Comparison of ENCODE assay signal across 23 mouse cellular contexts in the genomic region with DNA sequence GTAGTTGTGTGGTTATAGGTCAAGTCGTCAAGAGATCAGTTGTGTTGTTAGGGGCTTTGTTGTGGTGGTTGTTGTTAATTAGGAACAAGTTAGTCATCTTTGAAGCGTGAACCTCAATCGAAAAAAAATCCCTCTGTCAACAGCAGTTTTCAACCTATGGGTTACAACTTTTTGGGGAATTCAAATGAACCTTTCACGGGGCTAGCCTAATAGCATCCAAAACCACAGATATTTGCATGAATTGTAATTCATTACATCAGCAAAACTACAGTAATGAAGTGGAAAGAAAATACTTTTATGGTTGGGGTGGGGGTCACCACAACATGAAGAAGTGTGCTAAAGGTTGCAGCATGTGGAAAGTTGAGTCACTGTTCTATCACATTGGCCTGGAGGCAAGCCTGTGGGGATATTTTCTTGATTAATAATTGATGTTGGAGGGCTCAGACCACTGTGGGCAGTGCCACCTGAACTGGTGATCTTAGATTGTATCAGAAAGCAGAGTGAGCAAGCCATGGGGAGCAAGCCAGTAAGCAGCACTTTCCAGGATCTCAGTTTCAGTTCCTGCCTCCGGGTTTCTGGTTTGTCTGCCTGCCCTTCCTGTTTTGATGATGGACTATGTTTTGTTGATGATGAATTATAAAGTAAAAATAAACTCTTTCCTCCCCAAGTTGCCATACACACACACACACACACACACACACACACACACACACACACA.
DNase-seq lines count a peak whose midpoint lies in the region; ATAC-seq and TF ChIP-seq lines count a peak whose summit lies in the region.
"Had no signal": no experiment of that assay in that cellular context is flagged by ENCODE, and none has a peak within 500 bp of the region (broad histone marks: within the 10 kb centered on the region; RNA-seq: fewer than 3 reads in every experiment).

No protein-coding gene starts in this region.

- peak overlapping the region; percentile 30 for H3K4me2 ChIP-seq in myocyte (ENCODE audit: low read depth)
- H3K4me2 ChIP-seq in intestine, embryonic 15.5 days (replicated peaks), result no peak overlapping the region
- H3K4me2 ChIP-seq: embryonic facial prominence, embryonic 12.5 days; hindbrain, embryonic 13.5 days; limb, embryonic 13.5 days; neural tube, embryonic 15.5 days had no signal

- peak overlapping the region; percentile 40 for H3K27ac ChIP-seq in bone marrow macrophage, adult 2 months (ENCODE audit: insufficient read depth, low read depth, low read length)
- H3K27ac ChIP-seq in intestine, embryonic 15.5 days, result no peak overlapping the region
- H3K27ac ChIP-seq: embryonic facial prominence, embryonic 12.5 days; gastrocnemius, adult 2 months; heart, embryonic 10.5 days; hindbrain, embryonic 13.5 days; limb, embryonic 13.5 days; liver, embryonic 14.5 days; neural tube, embryonic 15.5 days had no signal

- H3K79me2 ChIP-seq in myocyte (ENCODE audit: control insufficient read depth, insufficient read depth), result peaks cover 15% of the 10 kb centered on the region

- no peaks in the 10 kb centered on the region for H3K9me3 ChIP-seq in intestine, embryonic 15.5 days
- H3K9me3 ChIP-seq: embryonic facial prominence, embryonic 12.5 days; heart, embryonic 10.5 days; hindbrain, embryonic 13.5 days; limb, embryonic 13.5 days; neural tube, embryonic 15.5 days had no signal

- DNase-seq in spleen, adult 18-20 months, result peak; percentile 14 to 32
- DNase-seq in spleen, postnatal 14 days (ENCODE audit: low spot score in 2 of 2), result no peak
- DNase-seq in cerebellum, adult 9-10 months, result no peak
- no peak for DNase-seq in urinary bladder, postnatal 25 days (ENCODE audit: low spot score)
- no peak for DNase-seq in adrenal gland, adult 8-10 months
- DNase-seq: adrenal gland, postnatal 36 days; cerebellum, adult 8-10 months; gastrocnemius, adult 2 months; heart, postnatal 14 days; kidney, postnatal 10 days; retina, postnatal 1 day had no signal

- TF ChIP-seq POLR2A in bone marrow macrophage, adult 2 months (IDR thresholded peaks at IDR 0.05; ENCODE audit: borderline replicate concordance, low read depth, low read length), result no peak
- no peak for TF ChIP-seq POLR2A in myocyte (IDR thresholded peaks at IDR 0.05; ENCODE audit: insufficient read length, low read depth)

- TF ChIP-seq CTCF in bone marrow macrophage, adult 2 months (IDR thresholded peaks at IDR 0.05; ENCODE audit: low read depth, low read length), result no peak

- WGBS in intestine, embryonic 15.5 days, result 73% methylated on average over 5 of the region's 5 CpGs

- H3K4me3 ChIP-seq in bone marrow macrophage, adult 2 months (ENCODE audit: insufficient read depth, low read length), result no peak overlapping the region
- no peak overlapping the region for H3K4me3 ChIP-seq in myocyte
- H3K4me3 ChIP-seq in intestine, embryonic 15.5 days (replicated peaks), result no peak overlapping the region
- H3K4me3 ChIP-seq: embryonic facial prominence, embryonic 12.5 days; gastrocnemius, adult 2 months; heart, embryonic 10.5 days; hindbrain, embryonic 13.5 days; limb, embryonic 13.5 days; neural tube, embryonic 15.5 days had no signal

- H3K4me1 ChIP-seq in bone marrow macrophage, adult 2 months (ENCODE audit: control insufficient read depth, insufficient read depth, low read length), result peaks cover 11% of the 10 kb centered on the region
- H3K4me1 ChIP-seq in intestine, embryonic 15.5 days (replicated peaks), result no peaks in the 10 kb centered on the region
- H3K4me1 ChIP-seq: embryonic facial prominence, embryonic 12.5 days; heart, embryonic 10.5 days; limb, embryonic 13.5 days had no signal

- no peaks in the 10 kb centered on the region for H3K36me3 ChIP-seq in myocyte (ENCODE audit: control insufficient read depth, insufficient read depth)
- H3K36me3 ChIP-seq in intestine, embryonic 15.5 days, result no peaks in the 10 kb centered on the region
- H3K36me3 ChIP-seq: embryonic facial prominence, embryonic 12.5 days; heart, embryonic 10.5 days; hindbrain, embryonic 13.5 days; limb, embryonic 13.5 days; neural tube, embryonic 15.5 days had no signal

- H3K9ac ChIP-seq in intestine, embryonic 15.5 days, result no peak overlapping the region
- H3K9ac ChIP-seq: embryonic facial prominence, embryonic 12.5 days; hindbrain, embryonic 13.5 days; limb, embryonic 13.5 days; liver, embryonic 14.5 days; neural tube, embryonic 15.5 days had no signal

- H3ac ChIP-seq in myocyte (ENCODE audit: control insufficient read depth, insufficient read length), result no peak overlapping the region

- no peaks in the 10 kb centered on the region for H3K27me3 ChIP-seq in myocyte (ENCODE audit: control insufficient read depth, insufficient read depth, insufficient read length)
- H3K27me3 ChIP-seq in intestine, embryonic 15.5 days (replicated peaks), result no peaks in the 10 kb centered on the region
- H3K27me3 ChIP-seq: embryonic facial prominence, embryonic 12.5 days; hindbrain, embryonic 13.5 days; limb, embryonic 13.5 days; neural tube, embryonic 15.5 days had no signal

- no peak for ATAC-seq in intestine, embryonic 15.5 days
- ATAC-seq: forebrain, embryonic 16.5 days; intestine, postnatal 0 days; lung, postnatal 0 days had no signal

TF ChIP-seq in myocyte, 11 proteins besides CTCF, POLR2A, EP300 and RAD21:
- TF ChIP-seq TCF3 (IDR thresholded peaks at IDR 0.05; ENCODE audit: insufficient read length, low read depth), result no peak
- TF ChIP-seq MAX (IDR thresholded peaks at IDR 0.05; ENCODE audit: low read depth), result no peak
- no peak for TF ChIP-seq POLR2AphosphoS2 (IDR thresholded peaks at IDR 0.05; ENCODE audit: insufficient read length, low read depth)
- 0 out of 2 replicates have a peak, but pooled peaks have one; percentile 29 for TF ChIP-seq CEBPB (IDR thresholded peaks at IDR 0.05; ENCODE audit: insufficient read depth, poor library complexity, severe bottlenecking)

Comparison
In these comparisons a context has a peak if more than half of its experiments do, and no peak if none do; other contexts are left out.
1. DNase-seq: peak in spleen, adult 18-20 months (2 of 2); none in spleen, postnatal 14 days (0 of 2), cerebellum, adult 9-10 months (single experiment), urinary bladder, postnatal 25 days (single experiment) and adrenal gland, adult 8-10 months (single experiment).